Mouse (Mus musculus): Measurements from ENCODE around the gene Phex.
A peak's percentile ranks its signal among the peaks of the same experiment; 100 is the strongest.

The Phex gene

GRCm38 (mm10) chrX:157307411-157307810 is 107.7 kb downstream of the Phex start:
- DNase-seq (ENCODE audit: low read depth, low spot score), result peak; percentile 20

- no peak for DNase-seq (ENCODE audit: low read depth, low spot score)
These were observed 108.2 kb downstream of the Phex start for GRCm38 (mm10) chrX:157306796-157307405.

GRCm38 (mm10) chrX:157305852-157306232 is 109.3 kb downstream of the Phex start:
- DNase-seq (ENCODE audit: low read depth, low spot score), result no peak

- no peak for DNase-seq (ENCODE audit: low read depth, low spot score)
These were observed 109.8 kb downstream of the Phex start for GRCm38 (mm10) chrX:157305193-157305851.

- no peak for DNase-seq (ENCODE audit: low read depth, low spot score)
These were observed 122.7 kb downstream of the Phex start for GRCm38 (mm10) chrX:157292411-157292810.

- DNase-seq (ENCODE audit: low read depth, low spot score), result no peak
These were observed 138.5 kb downstream of the Phex start for GRCm38 (mm10) chrX:157276581-157276980.

GRCm38 (mm10) chrX:157273291-157273690 is 141.8 kb downstream of the Phex start:
- DNase-seq (ENCODE audit: low read depth, low spot score), result no peak

- DNase-seq (ENCODE audit: low read depth, low spot score), result no peak
These were observed 143.5 kb downstream of the Phex start for GRCm38 (mm10) chrX:157271609-157272008.

- peak; percentile 17 for DNase-seq (ENCODE audit: low read depth, low spot score)
These were observed 145.3 kb downstream of the Phex start for GRCm38 (mm10) chrX:157269726-157270305.

- DNase-seq (ENCODE audit: low read depth, low spot score), result no peak
These were observed 147.0 kb downstream of the Phex start for GRCm38 (mm10) chrX:157268141-157268540.

GRCm38 (mm10) chrX:157202736-157203135 is 212.4 kb downstream of the Phex start:
- DNase-seq (ENCODE audit: low read depth, low spot score), result no peak

GRCm38 (mm10) chrX:157184167-157184566 is 230.9 kb downstream of the Phex start:
- no peak for DNase-seq (ENCODE audit: low read depth, low spot score)

GRCm38 (mm10) chrX:157180845-157181244 is 234.3 kb downstream of the Phex start:
- DNase-seq (ENCODE audit: low read depth, low spot score), result no peak

- no peak for DNase-seq (ENCODE audit: low read depth, low spot score)
These were observed 251.0 kb downstream of the Phex start for GRCm38 (mm10) chrX:157164142-157164541.

GRCm38 (mm10) chrX:157163394-157163793 is 251.7 kb downstream of the Phex start:
- DNase-seq (ENCODE audit: low read depth, low spot score), result no peak

- DNase-seq (ENCODE audit: low read depth, low spot score), result no peak
These were observed 270.4 kb downstream of the Phex start for GRCm38 (mm10) chrX:157144675-157145074.

GRCm38 (mm10) chrX:157139601-157140000 is 275.5 kb downstream of the Phex start:
- DNase-seq (ENCODE audit: low read depth, low spot score), result no peak

All from ZHBTc4 (cell line).